Mouse (Mus musculus) forebrain, embryonic 15.5 days (tissue): ENCODE data around the gene Wdr90. TPM values are rescaled to one million over a fixed set of nuclear protein-coding genes. Genes with fewer than 3 reads are reported as not detected.

Experiments used
- ATAC-seq: fragments of 200-750 bp; cut with Nextera tagmentation; replicated peaks from 2 replicates; pipeline ENCODE4 v1.8.0; 2017; ENCODE audit warnings: mild to moderate bottlenecking, moderate TSS enrichment, moderate library complexity
- H3K27ac ChIP-seq: fragments of 300-500 bp; sonication (generic); replicated peaks from 2 replicates; pipeline ENCODE4 v1.5.1; 2015; ENCODE audit warnings: mild to moderate bottlenecking, inconsistent platforms
- H3K27me3 ChIP-seq: fragments of 300-500 bp; sonication (generic); 2 replicates; pipeline ENCODE4 v1.6.1; 2015; ENCODE audit warnings: inconsistent platforms
- H3K36me3 ChIP-seq: fragments of 300-500 bp; sonication (generic); 2 replicates; pipeline ENCODE4 v1.6.1; 2015; ENCODE audit warnings: mild to moderate bottlenecking, inconsistent platforms
- H3K4me1 ChIP-seq: fragments of 300-500 bp; sonication (generic); 2 replicates; pipeline ENCODE4 v1.6.1; 2015; ENCODE audit warnings: inconsistent platforms
- H3K4me2 ChIP-seq: fragments of 300-500 bp; sonication (generic); replicated peaks from 2 replicates; pipeline ENCODE4 v1.6.1; 2015; ENCODE audit warnings: mild to moderate bottlenecking, inconsistent platforms
- H3K4me3 ChIP-seq: fragments of 300-500 bp; sonication (generic); 2 replicates; pipeline ENCODE4 v1.5.1; 2015; ENCODE audit warnings: mild to moderate bottlenecking, inconsistent platforms
- H3K9ac ChIP-seq: fragments of 300-500 bp; sonication (generic); replicated peaks from 2 replicates; pipeline ENCODE4 v1.6.1; 2015; ENCODE audit warnings: mild to moderate bottlenecking, inconsistent platforms
- H3K9me3 ChIP-seq: fragments of 300-500 bp; sonication (generic); 2 replicates; pipeline ENCODE4 v1.6.1; 2016; ENCODE audit warnings: inconsistent platforms
- WGBS: fragments of 180-500 bp; shearing (Covaris S2); methylation state at CpG from one replicate; pipeline ENCODE4 v1.1.7; 2015; ENCODE audit warnings: mixed read lengths; 5-methylcytosine and 5-hydroxymethylcytosine counted together
- polyA plus RNA-seq: library from polyadenylated mRNA; unstranded; fragments of >200 nt; fragmentation: Nextera tagmentation; extraction: Ambion mirVana; gene quantifications from 2 replicates; pipeline ENCODE4 v1.2.1, GENCODE M21; 2015

The Wdr90 gene
- polyA plus RNA-seq, 1 experiment from 2014 or later = 18.8 TPM

DNA sequence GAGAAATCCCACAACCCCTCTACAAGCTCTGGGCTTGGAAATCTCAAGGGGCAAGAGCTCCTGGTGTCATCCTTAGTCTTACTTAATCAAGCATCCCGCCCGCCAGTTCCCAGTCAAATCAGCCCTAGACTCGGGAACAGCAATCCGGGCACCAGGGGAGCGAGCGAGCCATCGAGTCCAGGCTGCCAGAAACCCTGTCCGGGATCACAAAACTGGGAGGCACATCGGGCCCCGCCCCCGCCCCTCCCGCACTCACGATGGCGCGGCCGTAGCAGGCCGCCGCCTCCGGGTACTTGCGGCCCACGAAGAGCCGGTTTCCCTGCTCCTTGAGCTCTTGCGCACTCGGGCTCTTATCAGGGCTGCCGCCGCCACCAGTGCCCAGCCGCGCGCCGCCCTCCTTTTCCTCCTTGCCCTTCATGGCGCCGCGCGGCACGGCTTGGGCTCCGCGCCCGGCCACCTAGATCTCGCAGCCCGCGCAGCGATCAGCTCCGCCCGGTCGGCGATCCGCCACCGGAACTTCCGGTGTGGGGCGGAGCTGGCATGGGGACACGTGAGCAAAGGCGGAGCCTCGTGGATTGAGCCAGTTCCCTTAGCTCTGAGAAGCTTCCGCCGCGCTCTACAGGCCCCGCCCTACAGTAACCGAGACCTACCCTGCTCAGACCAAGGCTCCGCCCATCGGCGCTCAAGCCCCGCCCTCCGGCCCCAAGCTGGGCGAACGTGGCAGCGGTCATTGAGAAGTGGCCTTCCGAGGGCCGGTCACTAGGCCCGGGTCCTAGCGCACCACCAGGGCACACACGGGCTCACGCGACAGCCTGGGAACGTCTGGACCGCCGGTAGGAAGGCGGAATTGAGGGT is 28.6 kb downstream of the Wdr90 start:
- H3K4me3 ChIP-seq = peak overlapping the region; percentile 55

DNA sequence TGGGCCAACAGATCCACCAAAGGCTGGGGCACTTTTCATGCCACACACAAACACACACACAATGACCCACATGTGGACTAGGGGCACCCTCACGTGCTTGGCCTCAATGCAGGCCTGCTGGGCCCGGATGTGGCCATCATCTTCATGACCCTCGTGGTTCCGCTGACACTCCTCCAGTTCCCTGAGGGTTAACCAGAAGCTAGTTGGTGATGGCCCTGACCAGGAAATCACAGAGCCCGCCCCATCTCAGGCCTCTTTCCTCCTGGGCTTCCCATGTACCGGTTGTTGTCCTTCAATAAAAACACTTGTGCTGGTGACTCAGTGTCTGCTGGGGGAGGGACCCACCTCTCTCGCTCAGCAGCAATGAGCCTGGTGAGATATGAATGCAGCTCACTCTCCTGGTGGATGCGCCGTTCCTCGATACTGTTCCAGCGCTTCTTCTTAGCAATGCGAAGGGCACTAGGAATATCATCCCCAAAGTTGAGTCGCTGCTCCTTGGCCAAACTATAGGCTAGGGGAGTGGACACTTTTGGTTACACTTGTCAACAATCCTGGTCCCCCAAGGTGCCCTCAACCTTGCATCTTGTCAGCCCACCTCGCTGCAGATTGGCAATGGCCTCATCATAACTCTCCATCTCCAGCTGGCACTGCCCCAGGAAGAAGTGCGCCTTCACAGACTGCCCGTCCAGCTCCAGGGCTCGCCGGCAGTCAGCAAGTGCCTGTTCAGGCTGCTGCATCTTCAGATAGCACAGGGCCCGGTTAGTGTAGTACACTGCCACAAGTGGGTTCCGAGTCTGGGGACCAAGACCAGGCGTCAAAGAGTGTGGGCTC is 29.6 kb downstream of the Wdr90 start:
- Histone ChIP-seq H3K9me3 (no peaks in the 10 kb centered on the region), H3K4me3 (peak overlapping the region; percentile 55), H3K27me3 (no peaks in the 10 kb centered on the region), H3K36me3 (peaks cover 27% of the 10 kb centered on the region), H3K4me2 (peak overlapping the region; percentile 87), H3K9ac (peak overlapping the region; percentile 68), H3K27ac (peak overlapping the region; percentile 93), H3K4me1 (peaks cover 83% of the 10 kb centered on the region)
- WGBS = 59% methylated on average over 21 of the region's 21 CpGs
- ATAC-seq = no peak

More for the DNA sequence above, 28.6 kb downstream of the Wdr90 start:
- 0% methylated on average over 75 of the region's 77 CpGs for WGBS
- peak; percentile 90 for ATAC-seq
- H3K36me3 ChIP-seq = peaks cover 22% of the 10 kb centered on the region
- peak overlapping the region; percentile 93 for H3K27ac ChIP-seq
- H3K9ac ChIP-seq = peak overlapping the region; percentile 68
- peak overlapping the region; percentile 87 for H3K4me2 ChIP-seq
- H3K27me3 ChIP-seq = no peaks in the 10 kb centered on the region
- peaks cover 84% of the 10 kb centered on the region for H3K4me1 ChIP-seq
- no peaks in the 10 kb centered on the region for H3K9me3 ChIP-seq

DNA sequence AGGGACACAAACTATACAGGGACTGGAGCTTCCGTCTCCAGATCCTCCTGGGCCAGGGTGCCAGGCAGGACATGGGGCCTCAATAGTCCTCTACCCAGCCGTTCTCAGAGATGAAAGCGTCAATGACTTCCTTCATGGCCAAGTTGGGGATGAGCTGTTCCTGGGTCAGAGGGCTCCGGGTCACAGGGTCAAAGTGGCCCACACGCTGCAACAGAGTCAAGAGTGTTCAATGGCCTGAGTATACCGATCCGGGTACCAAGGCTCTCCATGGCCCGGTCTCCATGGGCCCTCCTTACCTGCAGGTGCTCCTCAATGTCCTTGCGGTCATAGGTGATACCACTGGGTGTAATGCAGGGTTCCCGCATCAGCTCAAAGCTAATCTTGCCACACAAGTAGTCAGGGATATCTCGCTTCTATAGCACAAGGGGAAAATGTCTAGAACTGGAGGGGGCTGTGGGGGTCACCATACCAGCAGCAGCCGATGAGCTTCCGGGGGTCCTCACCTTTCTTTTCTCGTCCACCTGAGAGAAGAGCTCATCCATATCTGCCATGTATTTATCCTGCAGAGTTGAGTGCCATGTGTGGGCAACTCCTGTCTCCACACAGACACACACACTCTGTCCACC is 30.4 kb downstream of the Wdr90 start:
- Histone ChIP-seq H3K9ac (0 out of 2 replicates have a peak overlapping the region, but pooled peaks have one; percentile 68), H3K27ac (no peak overlapping the region), H3K4me3 (peak overlapping the region; percentile 55), H3K4me1 (peaks cover 81% of the 10 kb centered on the region), H3K36me3 (peaks cover 32% of the 10 kb centered on the region), H3K9me3 (no peaks in the 10 kb centered on the region), H3K4me2 (peak overlapping the region; percentile 87), H3K27me3 (no peaks in the 10 kb centered on the region)
- no peak for ATAC-seq
- WGBS = 85% methylated on average over 14 of the region's 14 CpGs

DNA sequence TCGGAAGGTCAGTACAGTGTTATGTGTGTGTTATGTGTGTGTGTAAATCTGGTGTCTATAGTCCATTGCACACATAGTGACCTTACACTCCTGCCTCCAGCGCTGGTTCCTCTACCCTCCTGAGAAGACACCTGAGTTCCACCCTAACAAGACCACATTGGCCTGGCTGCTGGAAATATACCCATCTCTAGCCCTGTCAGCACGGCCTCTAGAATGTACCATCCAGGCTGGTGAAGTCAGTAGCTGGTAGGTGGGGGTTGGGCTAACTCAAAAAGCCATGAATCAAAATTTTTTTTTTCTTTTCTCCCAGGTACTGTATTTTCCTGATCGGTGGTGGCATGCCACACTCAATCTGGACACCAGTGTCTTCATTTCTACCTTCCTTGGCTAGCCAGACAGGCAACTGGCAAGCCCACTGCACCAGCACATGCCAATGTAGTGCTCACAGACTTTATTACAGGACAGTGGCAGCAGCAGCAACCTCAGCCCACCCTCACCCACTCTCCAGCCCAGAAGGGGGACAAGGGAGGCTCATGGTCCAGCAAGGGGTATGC is 31.0 kb downstream of the Wdr90 start:
- Histone ChIP-seq H3K9me3 (no peaks in the 10 kb centered on the region), H3K4me2 (peak overlapping the region; percentile 79), H3K27me3 (no peaks in the 10 kb centered on the region), H3K27ac (no peak overlapping the region), H3K36me3 (peaks cover 32% of the 10 kb centered on the region), H3K9ac (no peak overlapping the region), H3K4me1 (peaks cover 79% of the 10 kb centered on the region), H3K4me3 (peak overlapping the region; percentile 60)
- ATAC-seq = no peak
- 83% methylated on average over 4 of the region's 4 CpGs for WGBS

DNA sequence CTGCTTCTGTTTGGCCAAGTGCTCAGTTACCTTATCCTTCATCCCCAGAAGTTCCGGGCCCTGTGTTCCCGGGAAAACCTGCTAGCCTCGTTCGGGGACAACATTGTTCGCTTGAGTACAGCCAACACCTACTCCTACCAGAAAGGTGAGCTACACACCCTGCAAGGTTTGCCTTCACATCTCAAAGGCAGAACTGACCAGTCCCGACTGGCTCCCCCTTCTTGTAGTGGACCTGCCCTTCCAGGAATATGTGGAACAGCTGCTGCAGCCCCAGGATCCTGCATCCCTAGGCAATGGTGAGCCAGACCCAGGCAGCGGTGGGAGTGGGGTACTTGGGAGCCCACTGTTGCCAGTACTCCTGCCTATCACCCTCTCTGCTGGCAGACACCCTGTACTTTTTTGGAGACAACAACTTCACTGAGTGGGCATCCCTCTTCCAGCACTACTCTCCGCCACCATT is 31.7 kb downstream of the Wdr90 start:
- Histone ChIP-seq H3K9me3 (no peaks in the 10 kb centered on the region), H3K27me3 (no peaks in the 10 kb centered on the region), H3K4me2 (peak overlapping the region; percentile 79), H3K36me3 (peaks cover 32% of the 10 kb centered on the region), H3K27ac (peak overlapping the region; percentile 93), H3K4me3 (peak overlapping the region; percentile 60), H3K4me1 (peaks cover 79% of the 10 kb centered on the region), H3K9ac (peak overlapping the region; percentile 75)
- WGBS = 47% methylated on average over 8 of the region's 8 CpGs
- ATAC-seq = no peak

DNA sequence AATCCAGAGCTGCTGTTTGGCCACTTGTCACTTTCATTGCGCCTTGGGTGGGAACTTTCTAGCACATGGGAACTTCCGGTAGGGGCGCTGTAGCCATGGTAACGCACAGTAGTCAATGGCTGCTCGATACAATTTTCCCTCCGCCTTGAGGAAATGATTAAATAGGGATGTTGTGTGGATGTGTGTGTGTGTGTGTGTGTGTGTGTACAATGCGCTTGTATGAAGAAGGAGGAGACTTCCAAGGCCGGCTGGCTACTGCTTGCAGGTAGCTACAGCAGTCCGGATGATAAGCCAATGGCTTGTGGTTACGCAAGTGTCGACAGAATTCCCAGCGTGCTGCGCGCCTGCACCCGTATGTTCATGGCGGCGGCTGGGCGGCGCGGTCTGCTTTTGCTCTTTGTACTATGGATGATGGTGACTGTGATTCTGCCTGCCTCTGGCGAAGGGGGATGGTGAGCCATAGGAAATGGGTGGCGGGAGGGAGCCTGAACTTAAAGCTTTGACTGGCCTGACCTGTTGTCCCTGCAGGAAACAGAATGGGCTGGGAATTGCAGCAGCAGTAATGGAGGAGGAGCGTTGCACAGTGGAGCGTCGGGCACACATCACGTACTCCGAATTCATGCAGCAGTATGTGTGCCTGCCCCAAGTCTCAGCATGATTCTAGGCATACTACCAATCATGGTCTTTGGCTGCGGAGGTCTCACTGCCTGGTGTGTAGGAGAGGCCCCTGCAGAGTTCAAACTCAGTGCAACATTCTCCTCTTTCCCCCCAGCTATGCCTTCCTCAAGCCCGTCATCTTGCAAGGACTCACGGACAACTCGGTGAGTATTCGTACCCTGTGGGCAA is 32.4 kb downstream of the Wdr90 start, which contains the start of gene Jmjd8:
Gene Jmjd8, plus strand, starts transcription at position 156 of the 846 bp plus-strand sequence.
- peaks cover 79% of the 10 kb centered on the region for H3K4me1 ChIP-seq
- peak within 1 kb of the TSS; percentile 79 for H3K4me2 ChIP-seq
- no peaks in the 10 kb centered on the region for H3K9me3 ChIP-seq
- H3K27ac ChIP-seq = peak within 1 kb of the TSS; percentile 93
- no peaks in the 10 kb centered on the region for H3K27me3 ChIP-seq
- peak; percentile 62 for ATAC-seq
- peak within 1 kb of the TSS; percentile 75 for H3K9ac ChIP-seq
- WGBS = 2% methylated on average over 32 of the region's 32 CpGs
- peaks cover 32% of the 10 kb centered on the region for H3K36me3 ChIP-seq
- H3K4me3 ChIP-seq = peak within 1 kb of the TSS; percentile 60

DNA sequence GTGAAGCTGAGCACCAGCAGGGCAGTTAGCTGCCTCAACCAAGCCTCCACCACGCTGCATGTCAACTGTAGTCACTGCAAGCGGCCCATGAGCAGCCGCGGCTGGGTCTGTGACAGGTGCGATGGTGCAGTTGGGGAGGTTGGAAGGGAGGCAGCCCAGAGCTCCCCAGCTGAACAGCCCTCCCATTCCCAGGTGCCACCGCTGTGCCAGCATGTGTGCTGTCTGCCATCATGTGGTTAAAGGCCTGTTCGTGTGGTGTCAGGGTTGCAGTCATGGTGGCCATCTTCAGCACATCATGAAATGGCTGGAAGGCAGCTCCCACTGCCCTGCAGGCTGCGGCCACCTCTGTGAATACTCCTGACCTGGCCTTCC is 33.1 kb downstream of the Wdr90 start:
- Histone ChIP-seq H3K4me3 (peak overlapping the region; percentile 60), H3K27ac (peak overlapping the region; percentile 93), H3K9me3 (no peaks in the 10 kb centered on the region), H3K9ac (0 out of 2 replicates have a peak overlapping the region, but pooled peaks have one; percentile 75), H3K36me3 (peaks cover 32% of the 10 kb centered on the region), H3K4me2 (peak overlapping the region; percentile 79), H3K27me3 (no peaks in the 10 kb centered on the region), H3K4me1 (peaks cover 75% of the 10 kb centered on the region)
- 82% methylated on average over 8 of the region's 8 CpGs for WGBS
- peak; percentile 0; the same call in 1 of the 2 replicates for ATAC-seq

DNA sequence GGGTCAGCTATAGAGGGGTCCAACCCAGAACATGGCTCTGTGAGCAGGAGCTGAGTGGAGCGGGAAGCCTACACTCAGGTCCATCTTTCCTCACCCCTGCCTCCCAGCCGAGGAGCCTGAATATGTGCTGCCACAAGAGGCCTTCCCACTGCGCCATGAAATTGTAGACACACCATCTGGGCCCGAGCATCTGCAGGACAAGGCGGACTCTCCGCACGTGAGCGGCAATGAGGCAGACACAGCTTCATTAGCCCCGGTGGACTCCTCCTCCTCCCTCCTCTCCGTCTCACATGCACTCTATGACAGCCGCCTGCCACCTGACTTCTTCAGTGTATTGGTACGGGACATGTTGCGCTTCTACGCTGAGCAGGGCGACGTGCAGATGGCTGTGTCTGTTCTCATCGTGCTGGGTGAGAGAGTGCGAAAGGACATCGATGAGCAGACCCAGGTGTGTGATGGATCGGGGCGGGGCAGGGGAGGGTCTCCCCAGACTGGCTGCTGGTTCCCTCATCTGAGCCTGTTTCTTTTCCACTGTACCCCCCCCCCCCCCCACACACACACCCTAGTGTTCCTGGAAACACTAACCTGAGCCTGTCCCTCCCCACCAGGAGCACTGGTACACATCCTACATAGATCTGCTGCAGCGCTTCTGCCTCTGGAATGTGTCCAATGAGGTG is 33.6 kb downstream of the Wdr90 start:
- 94% methylated on average over 22 of the region's 22 CpGs for WGBS
- Histone ChIP-seq H3K4me1 (peaks cover 78% of the 10 kb centered on the region), H3K9ac (no peak overlapping the region), H3K4me3 (no peak overlapping the region), H3K4me2 (peak overlapping the region; percentile 79; the same call in 1 of the 2 replicates), H3K27me3 (no peaks in the 10 kb centered on the region), H3K9me3 (no peaks in the 10 kb centered on the region), H3K36me3 (peaks cover 32% of the 10 kb centered on the region), H3K27ac (no peak overlapping the region)
- no peak for ATAC-seq

DNA sequence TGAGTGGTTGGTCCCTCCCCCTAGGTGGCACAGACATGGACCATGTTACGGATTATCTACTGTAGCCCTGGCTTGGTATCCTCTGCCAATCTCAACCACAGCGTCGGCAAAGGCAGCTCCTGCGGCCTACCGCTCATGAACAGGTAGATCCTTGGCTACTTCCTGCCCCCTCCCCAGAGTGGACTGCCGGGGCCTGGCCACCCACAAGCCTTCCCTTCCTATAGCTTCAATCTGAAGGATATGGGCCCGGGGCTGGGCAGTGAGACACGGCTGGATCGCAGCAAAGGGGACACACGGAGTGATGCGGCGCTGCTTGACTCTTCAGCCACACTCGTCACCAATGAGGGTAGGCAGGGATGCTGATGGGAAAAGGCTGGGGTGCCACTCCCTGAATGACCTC is 34.3 kb downstream of the Wdr90 start:
- peaks cover 32% of the 10 kb centered on the region for H3K36me3 ChIP-seq
- H3K27ac ChIP-seq = no peak overlapping the region
- no peak overlapping the region for H3K4me2 ChIP-seq
- no peak for ATAC-seq
- H3K4me3 ChIP-seq = no peak overlapping the region
- H3K9me3 ChIP-seq = no peaks in the 10 kb centered on the region
- H3K27me3 ChIP-seq = no peaks in the 10 kb centered on the region
- H3K9ac ChIP-seq = no peak overlapping the region
- peaks cover 76% of the 10 kb centered on the region for H3K4me1 ChIP-seq
- 94% methylated on average over 13 of the region's 13 CpGs for WGBS

DNA sequence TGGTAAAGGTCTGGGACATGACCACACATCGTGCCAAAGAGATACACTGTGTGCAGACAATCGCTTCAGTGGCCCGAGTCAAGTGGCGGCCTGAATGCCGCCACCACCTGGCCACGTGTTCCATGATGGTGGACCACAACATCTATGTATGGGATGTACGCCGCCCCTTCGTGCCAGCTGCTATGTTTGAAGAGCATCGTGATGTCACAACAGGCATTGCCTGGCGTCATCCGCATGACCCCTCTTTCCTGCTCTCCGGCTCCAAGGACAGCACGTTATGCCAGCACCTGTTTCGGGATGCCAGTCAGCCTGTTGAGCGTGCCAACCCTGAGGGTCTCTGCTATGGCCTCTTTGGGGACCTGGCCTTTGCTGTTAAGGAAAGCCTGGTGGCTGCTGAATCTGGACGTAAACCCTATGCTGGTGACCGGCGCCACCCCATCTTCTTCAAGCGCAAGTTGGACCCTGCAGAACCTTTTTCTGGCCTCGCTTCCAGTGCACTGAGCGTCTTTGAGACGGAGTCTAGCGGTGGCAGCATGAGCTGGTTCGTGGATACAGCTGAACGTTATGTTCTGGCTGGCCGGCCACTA is 35.2 kb downstream of the Wdr90 start:
- Histone ChIP-seq H3K36me3 (peaks cover 25% of the 10 kb centered on the region), H3K4me3 (no peak overlapping the region), H3K4me1 (peaks cover 66% of the 10 kb centered on the region), H3K4me2 (no peak overlapping the region), H3K27me3 (no peaks in the 10 kb centered on the region), H3K27ac (no peak overlapping the region), H3K9me3 (no peaks in the 10 kb centered on the region), H3K9ac (no peak overlapping the region)
- 96% methylated on average over 27 of the region's 27 CpGs for WGBS
- no peak for ATAC-seq
